Mouse (Mus musculus): ENCODE results near the gene Rcn3. TPM values are rescaled to one million over a fixed set of nuclear protein-coding genes. Genes with fewer than 3 reads are reported as not detected.

Rcn3 gene
- polyA plus RNA-seq, 1 experiment from 2014 or later, result 17.9 TPM

- no peak for TF ChIP-seq CTCF (IDR thresholded peaks at IDR 0.05; ENCODE audit: low read depth)
- TF ChIP-seq EP300 (IDR thresholded peaks at IDR 0.05; ENCODE audit: low read depth), result no peak
- no peaks in the 10 kb centered on the region for H3K27me3 ChIP-seq (ENCODE audit: insufficient read depth, low read length)
- H3K4me2 ChIP-seq (ENCODE audit: low read depth, low read length), result no peak overlapping the region
- H3K4me1 ChIP-seq (ENCODE audit: insufficient read depth), result peaks cover 12% of the 10 kb centered on the region; the same call in 1 of the 2 replicates
- DNase-seq (no peak), ATAC-seq (no peak)
- no peak overlapping the region for H3K4me3 ChIP-seq (ENCODE audit: low read depth, low read length)
- no peaks in the 10 kb centered on the region for H3K9me3 ChIP-seq (ENCODE audit: low read length)
- H3K36me3 ChIP-seq (replicated peaks; ENCODE audit: insufficient read depth, low read length), result no peaks in the 10 kb centered on the region; the same call in 1 of the 2 replicates
- H3K27ac ChIP-seq (ENCODE audit: low read depth), result no peak overlapping the region
- no peak overlapping the region for H3K9ac ChIP-seq (replicated peaks)
- 60% methylated on average over 7 of the region's 7 CpGs for WGBS (ENCODE audit: insufficient replicate concordance)
Measured at GRCm38 (mm10) chr7:45094121-45094520, 2.1 kb upstream of the Rcn3 start.

- TF ChIP-seq EP300 (IDR thresholded peaks at IDR 0.05; ENCODE audit: low read depth), result no peak
- TF ChIP-seq CTCF (IDR thresholded peaks at IDR 0.05; ENCODE audit: low read depth), result no peak
- Histone ChIP-seq H3K4me1 (ENCODE audit: insufficient read depth) (peaks cover 12% of the 10 kb centered on the region; the same call in 1 of the 2 replicates), H3K9ac (replicated peaks) (no peak overlapping the region), H3K9me3 (ENCODE audit: low read length) (no peaks in the 10 kb centered on the region), H3K4me2 (ENCODE audit: low read depth, low read length) (no peak overlapping the region), H3K27me3 (ENCODE audit: insufficient read depth, low read length) (no peaks in the 10 kb centered on the region), H3K4me3 (ENCODE audit: low read depth, low read length) (no peak overlapping the region), H3K27ac (ENCODE audit: low read depth) (no peak overlapping the region), H3K36me3 (replicated peaks; ENCODE audit: insufficient read depth, low read length) (no peaks in the 10 kb centered on the region; the same call in 1 of the 2 replicates)
- DNase-seq, result no peak
- ATAC-seq, result peak; percentile 7; the same call in 1 of the 2 replicates
- 40% methylated on average over 18 of the region's 18 CpGs for WGBS (ENCODE audit: insufficient replicate concordance)
Measured at GRCm38 (mm10) chr7:45093516-45093905, 1.5 kb upstream of the Rcn3 start.

GRCm38 (mm10) chr7:45092828-45093515 is 951 bp upstream of the Rcn3 start:
- no peak overlapping the region for H3K9ac ChIP-seq (replicated peaks)

GRCm38 (mm10) chr7:45091001-45091990 is 725 bp downstream of the Rcn3 start:
- Histone ChIP-seq H3K4me3 (ENCODE audit: low read depth, low read length) (peak overlapping the region; percentile 31), H3K27ac (ENCODE audit: low read depth) (peak overlapping the region; percentile 2; the same call in 1 of the 2 replicates), H3K4me1 (ENCODE audit: insufficient read depth) (peaks cover 12% of the 10 kb centered on the region; the same call in 1 of the 2 replicates), H3K36me3 (replicated peaks; ENCODE audit: insufficient read depth, low read length) (no peaks in the 10 kb centered on the region; the same call in 1 of the 2 replicates), H3K27me3 (ENCODE audit: insufficient read depth, low read length) (no peaks in the 10 kb centered on the region), H3K4me2 (ENCODE audit: low read depth, low read length) (peak overlapping the region; percentile 67), H3K9ac (replicated peaks) (peak overlapping the region; percentile 43), H3K9me3 (ENCODE audit: low read length) (no peaks in the 10 kb centered on the region)
- no peak for TF ChIP-seq EP300 (IDR thresholded peaks at IDR 0.05; ENCODE audit: low read depth)
- TF ChIP-seq CTCF (IDR thresholded peaks at IDR 0.05; ENCODE audit: low read depth), result no peak
- 20% methylated on average over 35 of the region's 35 CpGs for WGBS (ENCODE audit: insufficient replicate concordance)
- DNase-seq, result no peak
- peak; percentile 20; the same call in 1 of the 2 replicates for ATAC-seq

More at GRCm38 (mm10) chr7:45092828-45093515, 951 bp upstream of the Rcn3 start:
- no peaks in the 10 kb centered on the region for H3K27me3 ChIP-seq (ENCODE audit: insufficient read depth, low read length)
- no peaks in the 10 kb centered on the region; the same call in 1 of the 2 replicates for H3K36me3 ChIP-seq (replicated peaks; ENCODE audit: insufficient read depth, low read length)
- no peak overlapping the region for H3K27ac ChIP-seq (ENCODE audit: low read depth)
- no peak for DNase-seq
- H3K4me3 ChIP-seq (ENCODE audit: low read depth, low read length), result no peak overlapping the region
- no peaks in the 10 kb centered on the region for H3K9me3 ChIP-seq (ENCODE audit: low read length)
- peaks cover 12% of the 10 kb centered on the region; the same call in 1 of the 2 replicates for H3K4me1 ChIP-seq (ENCODE audit: insufficient read depth)
- TF ChIP-seq CTCF (IDR thresholded peaks at IDR 0.05; ENCODE audit: low read depth) (no peak), EP300 (IDR thresholded peaks at IDR 0.05; ENCODE audit: low read depth) (no peak)
- no peak for ATAC-seq
- 56% methylated on average over 12 of the region's 12 CpGs for WGBS (ENCODE audit: insufficient replicate concordance)
- no peak overlapping the region for H3K4me2 ChIP-seq (ENCODE audit: low read depth, low read length)

GRCm38 (mm10) chr7:45090251-45090977 is 1.6 kb downstream of the Rcn3 start:
- Histone ChIP-seq H3K4me1 (ENCODE audit: insufficient read depth) (peaks cover 12% of the 10 kb centered on the region; the same call in 1 of the 2 replicates), H3K4me2 (ENCODE audit: low read depth, low read length) (no peak overlapping the region), H3K9me3 (ENCODE audit: low read length) (no peaks in the 10 kb centered on the region), H3K9ac (replicated peaks) (0 out of 2 replicates have a peak overlapping the region, but pooled peaks have one; percentile 43), H3K36me3 (replicated peaks; ENCODE audit: insufficient read depth, low read length) (no peaks in the 10 kb centered on the region; the same call in 1 of the 2 replicates), H3K4me3 (ENCODE audit: low read depth, low read length) (no peak overlapping the region), H3K27ac (ENCODE audit: low read depth) (no peak overlapping the region), H3K27me3 (ENCODE audit: insufficient read depth, low read length) (no peaks in the 10 kb centered on the region)
- ATAC-seq (no peak), DNase-seq (peak; percentile 56)
- WGBS (ENCODE audit: insufficient replicate concordance), result 63% methylated on average over 13 of the region's 13 CpGs
- TF ChIP-seq CTCF (IDR thresholded peaks at IDR 0.05; ENCODE audit: low read depth) (no peak), EP300 (IDR thresholded peaks at IDR 0.05; ENCODE audit: low read depth) (no peak)

Measured in liver, postnatal 0 days (tissue).